Mouse (Mus musculus) embryonic fibroblast, embryonic 13.5 days (primary cell): ENCODE results near the gene Psmc3. TPM values are rescaled to one million over a fixed set of nuclear protein-coding genes. Genes with fewer than 3 reads are reported as not detected.

Experiments used
- H3K27ac ChIP-seq: 2 replicates; pipeline ENCODE4 v1.5.1; 2012; ENCODE audit warnings: low read length, control low read depth, inconsistent platforms; ENCODE audit not compliant: insufficient read depth
- H3K4me1 ChIP-seq: 2 replicates; pipeline ENCODE4 v1.6.1; 2011; ENCODE audit warnings: low read length; ENCODE audit not compliant: control insufficient read depth, insufficient read depth
- H3K4me3 ChIP-seq: 2 replicates; pipeline ENCODE4 v1.5.1; 2011; ENCODE audit warnings: mild to moderate bottlenecking, control low read depth, low read length; ENCODE audit not compliant: insufficient read depth
- CTCF ChIP-seq: IDR thresholded peaks from 2 replicates; pipeline ENCODE4 v1.5.1; 2011; ENCODE audit warnings: mild to moderate bottlenecking, control low read depth, low read length, moderate library complexity, borderline replicate concordance; ENCODE audit not compliant: insufficient read depth
- POLR2A ChIP-seq: IDR thresholded peaks from 2 replicates; pipeline ENCODE4 v1.6.1; 2011; ENCODE audit warnings: low read depth, mild to moderate bottlenecking, control low read depth, low read length, moderate library complexity
- polyA plus RNA-seq: library from polyadenylated mRNA; stranded (reverse); fragments of >200 nt; gene quantifications from 2 replicates; pipeline ENCODE4 v1.2.4, GENCODE M21; 2011; ENCODE audit warnings: low read depth; ENCODE audit not compliant: missing spikeins, insufficient read length

Psmc3 gene
- polyA plus RNA-seq, 1 experiment, result 331 TPM

GRCm38 (mm10) chr2:91088987-91089386 is 35.2 kb downstream of the Psmc3 start:
- H3K27ac ChIP-seq, result no peak overlapping the region
- no peak overlapping the region for H3K4me3 ChIP-seq
- TF ChIP-seq POLR2A (no peak), CTCF (no peak)
- no peaks in the 10 kb centered on the region; the same call in 1 of the 2 replicates for H3K4me1 ChIP-seq

- H3K27ac ChIP-seq, result no peak overlapping the region
- H3K4me1 ChIP-seq, result no peaks in the 10 kb centered on the region; the same call in 1 of the 2 replicates
- no peak overlapping the region for H3K4me3 ChIP-seq
- TF ChIP-seq POLR2A (no peak), CTCF (no peak)
These were observed 36.4 kb downstream of the Psmc3 start for GRCm38 (mm10) chr2:91090208-91090607.

DNA sequence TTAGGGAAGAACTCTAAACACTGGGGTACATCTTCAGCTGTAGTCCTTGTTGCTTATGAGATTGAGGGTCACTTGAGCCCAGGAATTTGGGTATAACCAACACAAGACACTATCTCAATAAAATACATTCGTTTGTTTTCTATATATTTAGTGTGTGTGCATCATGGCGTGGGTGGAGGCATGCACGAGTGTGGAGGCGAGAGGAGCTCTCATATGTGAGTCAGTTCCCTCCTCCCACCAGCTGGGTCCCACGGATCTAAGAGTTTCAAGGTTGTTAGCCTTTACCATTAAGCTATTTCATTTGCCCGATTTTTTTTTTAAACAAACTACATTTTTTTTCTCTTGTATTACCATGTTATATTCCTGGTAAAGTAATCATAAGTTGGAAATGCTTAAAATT is 37.0 kb downstream of the Psmc3 start:
- TF ChIP-seq CTCF, result no peak
- no peak for TF ChIP-seq POLR2A
- H3K4me3 ChIP-seq, result no peak overlapping the region

GRCm38 (mm10) chr2:91096524-91096923 is 42.7 kb downstream of the Psmc3 start:
- no peaks in the 10 kb centered on the region for H3K4me1 ChIP-seq
- H3K4me3 ChIP-seq, result no peak overlapping the region
- no peak for TF ChIP-seq CTCF
- TF ChIP-seq POLR2A, result no peak
- no peak overlapping the region for H3K27ac ChIP-seq

More for the DNA sequence above, 37.0 kb downstream of the Psmc3 start:
- H3K27ac ChIP-seq, result no peak overlapping the region
- no peaks in the 10 kb centered on the region; the same call in 1 of the 2 replicates for H3K4me1 ChIP-seq

DNA sequence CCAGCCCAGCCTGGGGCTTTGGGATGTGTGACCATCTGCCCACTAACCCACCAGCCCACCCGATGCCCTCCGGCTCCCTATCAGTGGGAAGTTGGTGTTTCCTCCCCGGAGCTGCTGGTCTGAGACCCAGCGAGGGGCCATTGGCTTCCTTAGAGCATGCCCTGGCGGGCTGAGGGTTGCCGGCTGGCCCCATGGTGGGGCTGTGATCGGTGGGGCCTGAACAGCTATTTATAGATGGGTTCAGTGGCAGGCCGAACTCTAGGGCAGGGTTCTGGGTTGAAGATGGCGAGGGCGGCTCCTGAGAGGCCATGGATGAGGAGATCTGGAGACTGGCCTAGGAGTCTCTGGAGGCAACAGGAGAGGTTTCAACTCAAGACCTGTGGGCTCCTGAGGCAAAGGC is 43.2 kb downstream of the Psmc3 start:
- TF ChIP-seq CTCF (no peak), POLR2A (no peak)
- H3K4me3 ChIP-seq, result no peak overlapping the region
- no peak overlapping the region for H3K27ac ChIP-seq
- H3K4me1 ChIP-seq, result no peaks in the 10 kb centered on the region

GRCm38 (mm10) chr2:91098156-91098555 is 44.3 kb downstream of the Psmc3 start:
- Histone ChIP-seq H3K27ac (no peak overlapping the region), H3K4me3 (no peak overlapping the region), H3K4me1 (no peaks in the 10 kb centered on the region)
- TF ChIP-seq CTCF, result no peak
- no peak for TF ChIP-seq POLR2A

DNA sequence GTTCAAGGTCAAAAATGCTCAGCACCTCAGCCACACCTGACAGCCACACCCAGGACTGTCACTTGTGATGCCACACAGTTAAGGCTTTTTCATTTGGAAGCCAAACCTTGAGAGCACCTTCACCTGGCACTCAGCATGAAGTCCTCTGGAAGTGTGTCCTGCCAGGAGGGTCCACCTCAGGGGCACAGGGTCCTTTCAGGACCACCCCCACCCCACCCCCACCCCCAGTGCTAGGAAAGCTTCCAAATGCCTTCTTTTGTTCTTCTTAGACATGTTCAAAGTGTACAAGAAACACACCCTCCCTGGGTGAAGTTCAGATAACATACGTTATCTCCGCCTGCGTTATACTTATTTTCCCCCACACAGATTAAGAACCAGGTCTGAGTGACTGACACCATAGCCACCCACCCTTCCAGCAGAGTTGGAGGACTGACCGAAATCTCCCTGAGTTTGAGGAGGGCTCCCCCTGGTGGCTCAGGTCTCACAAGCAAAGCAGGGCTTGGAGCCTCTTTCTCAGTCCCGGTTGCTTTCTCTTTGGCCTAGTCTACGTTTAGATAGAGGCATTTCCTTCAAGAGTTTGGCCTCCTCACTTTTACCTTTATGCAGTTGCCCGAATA is 47.4 kb downstream of the Psmc3 start:
- no peak overlapping the region for H3K27ac ChIP-seq
- no peak overlapping the region for H3K4me3 ChIP-seq
- no peaks in the 10 kb centered on the region for H3K4me1 ChIP-seq
- peak; percentile 75 for TF ChIP-seq CTCF
- TF ChIP-seq POLR2A, result no peak

DNA sequence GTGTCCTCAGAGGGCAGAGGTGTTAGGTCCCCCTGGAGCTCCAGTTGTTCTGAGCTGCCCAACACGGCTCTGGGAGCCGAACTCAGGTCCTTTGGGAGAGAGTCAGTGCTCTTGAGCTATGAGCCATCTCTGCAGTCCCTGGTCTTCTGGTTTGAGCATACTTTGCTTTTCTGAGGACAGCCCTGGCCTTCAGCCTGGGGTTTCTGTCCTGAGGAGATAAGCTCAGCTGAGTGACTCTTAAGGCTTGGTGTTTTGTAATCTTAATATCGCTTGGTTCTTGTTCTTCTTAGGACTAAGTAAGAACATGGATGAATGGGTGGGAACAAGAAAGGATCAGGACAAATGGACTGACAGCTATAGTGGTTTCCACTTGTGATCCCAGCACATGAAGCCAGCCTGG is 54.3 kb downstream of the Psmc3 start:
- no peak for TF ChIP-seq CTCF
- no peak for TF ChIP-seq POLR2A
- H3K4me1 ChIP-seq, result 0 out of 2 replicates have a peak, but pooled peaks cover 2% of the 10 kb centered on the region

DNA sequence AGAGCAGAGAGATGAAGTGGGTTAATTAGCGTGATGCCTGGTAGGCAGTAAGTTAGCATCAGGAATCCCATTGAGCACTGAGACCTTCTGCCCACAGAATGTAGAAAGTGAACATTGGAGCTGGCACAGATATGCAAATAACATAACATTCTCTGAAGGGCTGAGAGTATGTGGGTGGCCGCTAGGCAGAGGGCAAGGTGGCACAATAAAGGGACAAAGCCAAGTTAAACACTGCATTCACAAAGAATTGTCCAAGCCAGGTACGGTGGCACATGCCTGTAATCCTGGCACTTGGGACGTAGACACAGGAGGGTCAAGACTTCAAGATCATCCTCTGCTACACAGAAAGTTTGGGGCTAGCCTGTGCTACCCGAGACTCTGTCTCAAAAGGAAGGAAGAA is 55.4 kb downstream of the Psmc3 start:
- Histone ChIP-seq H3K4me1 (0 out of 2 replicates have a peak, but pooled peaks cover 2% of the 10 kb centered on the region), H3K4me3 (no peak overlapping the region), H3K27ac (no peak overlapping the region)
- TF ChIP-seq CTCF (no peak), POLR2A (no peak)

More for the DNA sequence above, 54.3 kb downstream of the Psmc3 start:
- Histone ChIP-seq H3K27ac (no peak overlapping the region), H3K4me3 (no peak overlapping the region)

GRCm38 (mm10) chr2:91109807-91110385 is 56.1 kb downstream of the Psmc3 start:
- no peak overlapping the region for H3K4me3 ChIP-seq
- H3K4me1 ChIP-seq, result 0 out of 2 replicates have a peak, but pooled peaks cover 2% of the 10 kb centered on the region
- no peak overlapping the region for H3K27ac ChIP-seq
- TF ChIP-seq CTCF, result no peak
- TF ChIP-seq POLR2A, result no peak
